Mouse (Mus musculus) yolk sac, embryonic 10.5 days (tissue): ENCODE measurements around the gene Cep152.

ENCODE experiments used
- DNase-seq: peaks from one replicate; pipeline ENCODE4 v3.0.0-alpha.2; 2017; ENCODE audit warnings: low spot score

Cep152 gene

GRCm38 (mm10) chr2:125624837-125625351, at the start of gene Cep152:
Gene Cep152 (minus strand): TSS chr2:125625113.
- DNase-seq, result peak; percentile 98

DNA sequence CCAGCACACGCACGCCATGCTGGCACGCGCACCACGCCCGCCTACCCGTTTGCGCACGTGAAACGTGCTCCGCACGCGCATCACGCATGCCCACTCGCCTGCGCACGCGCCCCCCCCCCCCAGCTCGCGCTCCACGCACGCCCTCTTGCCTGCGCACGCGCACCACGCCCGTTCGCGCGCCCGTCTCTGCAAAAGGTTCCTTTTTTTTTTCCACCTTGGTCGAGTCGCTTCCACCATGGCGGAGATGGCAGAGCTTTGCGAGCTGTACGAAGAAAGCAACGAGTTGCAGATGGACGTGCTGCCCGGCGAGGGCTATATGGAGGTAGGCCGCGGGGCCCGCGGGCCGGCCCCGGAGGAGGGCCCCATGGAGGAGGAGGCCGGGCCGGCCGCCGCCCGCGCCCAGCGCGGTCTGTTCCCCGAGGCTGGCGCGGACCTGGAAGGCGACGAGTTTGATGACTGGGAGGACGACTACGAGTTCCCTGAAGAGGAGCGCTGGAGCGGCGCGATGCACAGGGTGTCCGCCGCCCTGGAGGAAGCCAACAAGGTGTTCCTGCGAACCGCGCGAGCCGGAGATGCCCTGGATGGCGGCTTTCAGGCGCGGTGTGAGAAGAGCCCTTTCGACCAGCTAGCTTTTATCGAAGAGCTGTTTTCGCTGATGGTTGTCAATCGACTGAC, 48.2 kb upstream of the Cep152 start, which contains the start of gene Eid1:
Gene Eid1, plus strand, starts transcription at position 139 of the 675 bp plus-strand sequence.
- peak; percentile 81 for DNase-seq

DNA sequence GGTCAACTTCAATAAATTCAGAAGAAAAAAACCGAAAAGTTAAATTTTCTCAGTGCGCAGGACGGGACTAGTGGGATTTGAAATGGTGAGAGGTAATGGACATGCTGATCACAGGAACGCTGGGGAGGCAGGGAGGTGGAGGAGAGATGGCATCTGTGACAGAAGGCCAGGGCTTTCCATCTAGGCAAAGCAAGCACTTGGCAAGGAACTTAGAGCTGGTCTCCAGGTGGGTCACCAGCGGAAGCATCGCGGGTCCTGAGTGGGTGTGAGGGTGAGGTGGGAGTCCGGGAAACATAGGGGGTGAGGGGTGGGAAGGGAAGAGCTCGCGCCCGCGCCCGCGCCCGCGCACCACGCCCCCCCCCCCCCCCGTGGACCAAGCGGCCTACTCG, 47.6 kb upstream of the Cep152 start:
- no peak for DNase-seq

DNA sequence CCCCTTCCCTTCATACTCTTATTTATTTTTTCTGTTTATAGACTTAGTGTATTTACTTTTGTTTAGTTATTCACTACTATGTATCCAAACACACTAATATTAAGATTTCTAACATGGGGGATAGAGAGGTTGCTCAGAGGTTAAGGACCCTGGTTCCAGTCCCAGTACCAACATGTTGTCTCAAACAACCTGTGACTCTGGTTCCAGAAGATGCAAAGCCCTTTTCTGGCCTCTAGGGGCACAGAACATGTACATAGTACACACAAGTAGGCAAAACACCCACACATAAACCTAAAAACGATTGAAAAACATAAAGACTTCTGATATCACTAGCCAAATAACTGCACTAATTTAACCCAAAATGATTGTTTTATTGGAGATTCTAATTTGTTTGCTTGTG, 45.9 kb upstream of the Cep152 start:
- no peak for DNase-seq

DNA sequence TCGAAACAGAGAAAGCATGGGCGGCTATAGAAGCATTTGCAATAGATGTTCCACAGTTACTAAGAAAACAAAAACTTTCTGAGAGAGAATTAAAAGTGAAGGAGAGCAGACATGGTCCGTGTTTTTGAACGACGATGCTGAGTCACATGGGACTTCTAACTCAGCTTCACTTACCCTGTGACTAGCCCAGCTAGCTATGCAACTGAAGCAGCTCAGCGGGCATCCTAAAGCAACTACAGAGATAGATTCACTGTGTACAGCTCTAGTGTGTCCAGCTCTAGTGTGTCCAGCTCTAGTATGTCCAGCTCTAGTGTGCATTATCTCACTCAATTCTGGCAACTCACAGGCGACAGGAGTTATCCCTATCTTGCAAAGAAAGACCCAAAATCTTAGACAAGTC, 42.8 kb upstream of the Cep152 start:
- no peak for DNase-seq

DNA sequence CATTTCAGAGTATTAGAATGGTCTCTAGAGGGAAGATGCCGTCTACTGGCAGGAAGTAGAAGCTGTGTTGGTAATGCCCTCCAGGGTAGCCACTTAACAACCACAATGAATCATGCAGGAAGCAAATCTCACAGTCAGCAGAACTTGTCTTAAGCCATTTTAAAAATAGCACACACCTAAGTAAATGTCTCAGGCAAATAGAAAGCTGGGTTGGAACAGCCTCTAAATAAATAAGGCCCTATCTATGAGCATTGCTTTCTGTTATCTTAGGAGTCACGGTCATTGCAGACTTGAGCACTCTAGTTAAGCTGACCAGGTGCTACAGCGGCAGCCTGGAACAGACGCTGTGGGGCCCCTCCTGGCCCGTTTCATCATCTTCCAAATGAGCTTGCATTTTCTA, 42.3 kb upstream of the Cep152 start:
- no peak for DNase-seq

DNA sequence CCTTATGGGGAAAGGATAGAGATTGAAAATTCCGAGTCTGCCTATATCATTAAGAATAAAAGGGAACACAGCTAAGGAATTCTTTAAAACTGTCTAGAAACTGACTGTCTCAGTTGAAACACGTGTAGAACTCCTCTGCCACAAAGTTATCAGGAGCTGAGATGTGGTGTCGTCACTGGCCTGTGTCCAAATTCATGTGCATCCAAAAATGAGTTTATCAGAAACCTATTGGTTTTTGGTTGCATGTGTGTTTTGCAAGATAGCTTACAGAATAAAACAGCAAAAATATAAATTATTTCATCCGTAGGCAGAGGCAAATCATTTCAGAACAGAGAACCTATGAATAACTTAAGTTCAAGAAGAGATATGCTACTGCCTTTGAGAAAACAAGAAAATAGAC, 41.8 kb upstream of the Cep152 start:
- DNase-seq, result no peak

DNA sequence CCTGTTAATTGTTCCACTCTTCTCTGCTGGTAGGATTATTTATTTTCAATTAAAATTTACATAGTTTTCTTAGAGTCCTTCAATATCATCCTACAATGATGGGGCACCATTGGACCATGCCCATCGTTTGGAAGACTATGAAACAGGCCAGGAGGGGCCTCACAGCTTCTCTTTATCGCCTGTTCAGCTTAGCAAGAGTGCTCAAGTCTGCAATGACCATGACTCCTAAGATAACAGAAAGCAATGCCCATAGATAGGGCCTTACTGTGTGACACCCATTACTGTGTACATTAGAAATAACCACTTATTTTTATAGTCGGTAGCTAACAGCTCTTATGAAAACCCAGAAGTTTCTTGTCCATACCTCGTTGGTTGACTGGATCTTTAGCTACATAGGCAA, 41.0 kb upstream of the Cep152 start:
- no peak for DNase-seq

GRCm38 (mm10) chr2:125665213-125665612, 40.3 kb upstream of the Cep152 start:
- DNase-seq, result no peak

GRCm38 (mm10) chr2:125662517-125662916, 37.6 kb upstream of the Cep152 start:
- DNase-seq, result no peak

- no peak for DNase-seq
Measured at GRCm38 (mm10) chr2:125661156-125661555, 36.2 kb upstream of the Cep152 start.

DNA sequence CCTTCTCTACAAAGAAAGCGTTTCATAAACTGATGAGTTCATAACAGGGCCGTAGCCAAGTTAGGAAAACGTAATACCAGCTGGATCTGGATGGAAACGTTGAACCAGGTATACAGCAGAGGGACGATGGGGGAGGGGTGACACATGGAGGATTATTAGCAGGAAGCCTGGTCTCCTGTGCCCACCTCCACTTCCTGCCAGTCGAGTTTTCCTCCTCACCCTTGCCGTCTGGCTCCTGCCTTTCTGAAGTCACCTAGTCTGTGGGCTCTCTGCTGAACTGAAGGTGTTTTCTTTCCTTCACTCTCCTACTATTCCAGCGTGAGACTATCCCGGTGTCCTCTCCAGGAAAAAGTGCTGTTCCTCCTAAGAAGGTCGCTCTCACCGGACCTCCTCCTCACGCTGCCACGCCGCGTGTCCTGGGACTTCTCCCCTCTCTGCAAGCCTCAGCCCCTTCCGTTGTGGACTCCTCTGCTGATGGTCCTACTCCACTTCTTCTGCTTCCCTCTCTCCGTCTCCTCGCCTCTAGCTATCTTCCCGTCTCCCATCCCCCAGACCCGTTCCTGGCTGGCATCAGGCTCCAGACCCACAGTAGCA, 35.7 kb upstream of the Cep152 start:
- DNase-seq, result no peak

- peak; percentile 62 for DNase-seq
Measured at GRCm38 (mm10) chr2:125659823-125660536, 35.1 kb upstream of the Cep152 start.

DNA sequence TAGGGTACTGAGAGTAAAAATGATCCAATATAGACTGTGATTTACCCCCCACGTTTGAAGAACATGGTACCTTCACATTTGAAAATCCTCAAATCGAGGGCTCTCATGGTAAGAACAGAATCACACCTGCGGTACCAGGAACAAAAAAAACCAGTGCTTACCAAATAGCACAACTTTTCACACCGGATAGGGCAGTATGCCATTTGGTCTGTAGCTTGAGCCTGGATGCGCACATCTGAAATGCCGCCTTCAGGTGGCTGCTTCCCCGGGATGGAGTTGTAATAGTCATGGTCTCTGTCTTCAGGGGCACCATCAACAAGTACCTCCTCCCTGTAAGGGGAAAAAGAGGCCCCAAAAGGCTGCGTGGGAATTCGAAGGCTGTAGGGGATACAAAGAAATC, 30.5 kb upstream of the Cep152 start:
- DNase-seq, result no peak

GRCm38 (mm10) chr2:125653286-125653685, 28.4 kb upstream of the Cep152 start:
- DNase-seq, result no peak

GRCm38 (mm10) chr2:125651563-125651962, 26.6 kb upstream of the Cep152 start:
- DNase-seq, result no peak

GRCm38 (mm10) chr2:125650742-125651352, 25.9 kb upstream of the Cep152 start:
- no peak for DNase-seq

DNA sequence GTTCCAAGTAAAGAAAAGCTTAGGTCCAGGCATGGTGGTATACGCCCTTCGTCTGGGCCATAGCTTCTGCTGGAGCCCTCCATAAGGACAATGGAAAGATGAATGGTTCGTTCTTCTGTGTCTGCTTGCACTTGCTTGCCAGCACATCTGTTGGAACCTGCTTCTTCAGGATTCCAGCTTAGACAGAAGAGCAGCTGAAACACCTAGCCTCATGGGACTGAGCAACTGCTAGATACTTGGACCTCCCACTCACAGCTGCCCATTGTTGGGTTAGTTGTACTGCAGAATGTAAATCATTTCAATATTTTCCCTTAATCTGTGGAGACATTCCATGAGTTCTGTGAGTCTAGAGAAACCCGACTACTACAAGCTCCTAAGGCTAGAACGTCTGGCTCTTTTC, 25.1 kb upstream of the Cep152 start:
- no peak for DNase-seq

DNA sequence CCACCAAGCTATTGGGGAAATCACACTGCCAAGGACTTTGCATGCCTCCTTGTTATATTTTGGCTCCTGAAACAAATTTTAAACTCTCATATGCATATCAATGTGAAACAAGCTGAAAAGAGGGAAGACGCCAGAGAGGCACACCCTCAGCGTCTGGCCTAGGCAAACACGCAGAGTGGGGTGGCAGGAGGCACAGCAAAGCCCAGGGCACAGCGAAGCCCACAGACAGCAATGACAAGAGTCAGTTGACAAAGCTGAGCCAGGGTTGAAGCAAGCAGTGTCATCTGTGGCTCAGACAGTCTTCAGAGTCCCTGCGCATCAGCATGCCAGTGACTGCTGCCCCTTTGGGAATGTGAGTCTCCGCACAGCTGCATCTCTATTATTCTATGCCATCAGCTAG, 20.0 kb upstream of the Cep152 start:
- DNase-seq, result no peak

DNA sequence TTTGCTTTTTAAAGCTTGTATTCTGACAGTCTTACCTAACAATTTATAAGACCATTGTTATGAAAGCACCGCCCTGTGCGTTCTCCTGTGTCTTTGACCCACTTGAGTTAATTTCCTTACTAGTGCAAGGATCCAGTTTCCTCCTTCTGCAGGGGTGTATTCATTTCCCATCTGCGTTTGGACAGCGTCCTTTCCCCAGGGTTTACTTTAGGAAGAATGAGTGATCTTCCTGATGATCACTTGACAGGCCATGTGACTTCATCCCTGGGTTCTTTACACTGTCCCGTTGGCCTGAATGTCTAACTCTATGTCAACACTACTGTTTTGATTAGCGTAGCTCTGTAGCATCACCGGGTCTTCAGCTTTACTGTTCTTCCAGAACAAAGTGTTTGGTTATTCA, 12.4 kb upstream of the Cep152 start:
- no peak for DNase-seq

GRCm38 (mm10) chr2:125630010-125630409, 5.1 kb upstream of the Cep152 start:
- DNase-seq, result no peak

DNA sequence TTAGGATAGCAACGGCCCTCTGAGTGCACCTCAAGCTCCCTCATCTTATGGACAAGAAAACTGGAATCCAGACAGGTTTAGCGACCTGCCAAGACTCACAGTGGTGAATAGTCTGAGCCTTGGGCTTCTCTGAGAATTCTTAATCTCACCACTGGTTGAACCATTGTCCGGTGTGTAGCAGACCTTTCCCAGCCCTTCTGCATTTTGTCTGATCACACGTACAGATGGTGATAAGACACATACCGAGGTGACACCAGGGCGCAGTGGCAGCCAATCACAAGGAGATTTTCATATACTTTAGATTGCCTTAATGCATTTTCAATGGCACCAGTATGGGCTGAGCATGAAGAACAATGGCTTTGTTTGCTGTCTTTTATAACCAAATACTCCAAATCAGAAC, 3.6 kb upstream of the Cep152 start:
- DNase-seq, result no peak

DNA sequence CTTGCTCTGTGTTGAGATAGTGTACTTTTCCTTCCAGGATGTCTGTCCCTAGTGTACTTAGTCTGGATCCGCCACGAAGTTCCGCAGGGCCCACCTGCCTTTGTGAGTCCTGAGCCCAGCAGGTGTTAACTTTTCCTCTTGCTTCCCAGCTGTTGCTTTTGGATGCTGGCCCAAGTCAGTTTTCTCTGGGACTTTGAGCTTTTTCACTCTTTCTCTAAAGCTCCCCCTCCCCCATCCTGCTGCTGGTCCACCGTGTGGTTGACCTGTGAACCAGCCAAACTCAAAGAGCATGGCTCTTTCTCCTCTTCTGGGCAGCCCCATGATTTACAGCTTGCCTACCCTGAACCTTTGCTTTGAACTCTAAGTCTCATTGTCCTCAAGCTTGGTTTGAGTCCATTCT, 1.6 kb upstream of the Cep152 start:
- DNase-seq, result peak; percentile 38
